Mouse (Mus musculus): ENCODE data around the gene Psmd7.
A peak's percentile ranks its signal among the peaks of the same experiment; 100 is the strongest.
"Not testable (repeated sequence)": the region's sequence is repeated elsewhere in the genome, so short reads cannot be mapped to it uniquely, and the experiment has no call there.

Gene Psmd7

DNA sequence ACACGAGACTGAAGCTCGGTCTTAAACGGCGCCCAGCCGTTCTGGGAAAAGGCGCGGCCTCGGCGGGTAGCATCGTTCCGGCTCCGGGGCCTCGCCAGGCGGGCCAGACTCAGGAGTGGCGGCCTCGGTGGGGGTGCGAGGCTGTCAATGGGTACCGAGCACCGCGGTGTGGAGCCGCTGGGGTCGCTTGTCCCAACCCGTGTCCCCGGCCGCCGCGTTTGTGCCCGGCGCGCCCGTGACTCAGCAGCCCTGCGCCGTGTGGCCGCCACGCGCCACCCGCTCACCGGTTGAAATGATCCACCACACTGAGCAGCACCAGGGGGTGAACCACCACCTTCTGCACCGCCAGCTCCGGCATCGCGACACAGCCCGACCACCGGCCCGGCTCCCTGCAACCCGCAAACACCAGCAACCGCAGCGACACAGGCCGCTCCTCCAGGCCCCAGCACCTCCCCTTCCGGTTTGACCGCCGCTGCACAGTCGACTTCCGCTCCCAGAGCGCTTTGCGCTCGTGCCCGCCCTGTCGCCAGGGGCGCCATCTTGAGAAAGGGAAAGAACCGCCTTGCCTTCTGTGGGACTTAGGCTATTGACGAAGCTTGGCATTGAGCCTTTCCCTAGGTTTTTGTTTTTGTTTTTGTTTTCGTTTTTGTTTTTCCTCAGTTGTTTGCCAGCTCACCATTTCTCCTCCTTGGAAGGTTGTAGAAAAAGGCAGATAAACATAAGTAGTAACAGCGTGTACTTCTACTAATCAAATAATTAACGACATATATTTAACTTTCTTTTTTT lies at the start of gene Psmd7:
Gene Psmd7, minus strand, starts transcription at position 470 of the 786 bp plus-strand sequence.
- DNase-seq: peak; percentile 93 to 94

DNA sequence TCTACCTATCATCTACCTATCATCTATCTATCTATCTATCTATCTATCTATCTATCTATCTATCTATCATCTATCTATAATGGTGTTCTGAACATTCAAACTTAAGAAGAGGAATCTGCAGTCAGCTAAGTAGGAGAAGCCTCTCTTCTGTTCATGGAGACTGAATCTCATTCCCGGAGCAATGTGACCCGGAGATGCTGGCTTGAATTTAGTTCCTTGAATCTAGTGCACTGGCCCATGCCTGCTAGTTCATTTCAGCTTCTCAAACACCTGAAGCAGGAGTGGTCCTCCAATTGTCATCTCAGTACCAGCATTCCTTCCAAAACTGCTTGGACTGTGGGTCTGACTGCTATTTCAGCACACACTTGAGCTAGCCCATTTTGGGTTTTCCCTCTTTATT lies 45.5 kb upstream of the Psmd7 start:
- DNase-seq: no peak

DNA sequence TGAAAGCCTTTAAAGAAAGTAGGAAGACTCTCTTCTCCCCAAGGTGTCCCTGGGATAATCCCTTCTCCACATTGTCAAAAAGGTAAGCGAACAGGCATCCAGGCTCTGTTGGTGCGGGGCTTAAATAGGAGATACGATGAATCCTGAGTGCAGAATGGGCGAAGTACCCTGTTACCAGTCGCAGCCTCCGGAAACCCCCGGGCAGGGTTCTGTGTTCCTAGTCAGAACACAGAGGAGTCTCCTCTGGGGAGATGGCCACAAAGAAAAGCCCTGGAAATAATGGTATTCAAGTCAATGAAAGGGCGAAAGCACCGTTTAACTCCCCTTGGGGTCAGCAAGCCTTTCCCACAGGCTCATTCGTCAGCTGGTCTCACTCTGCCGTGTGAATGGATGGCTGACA lies 41.4 kb upstream of the Psmd7 start:
- DNase-seq: no peak

DNA sequence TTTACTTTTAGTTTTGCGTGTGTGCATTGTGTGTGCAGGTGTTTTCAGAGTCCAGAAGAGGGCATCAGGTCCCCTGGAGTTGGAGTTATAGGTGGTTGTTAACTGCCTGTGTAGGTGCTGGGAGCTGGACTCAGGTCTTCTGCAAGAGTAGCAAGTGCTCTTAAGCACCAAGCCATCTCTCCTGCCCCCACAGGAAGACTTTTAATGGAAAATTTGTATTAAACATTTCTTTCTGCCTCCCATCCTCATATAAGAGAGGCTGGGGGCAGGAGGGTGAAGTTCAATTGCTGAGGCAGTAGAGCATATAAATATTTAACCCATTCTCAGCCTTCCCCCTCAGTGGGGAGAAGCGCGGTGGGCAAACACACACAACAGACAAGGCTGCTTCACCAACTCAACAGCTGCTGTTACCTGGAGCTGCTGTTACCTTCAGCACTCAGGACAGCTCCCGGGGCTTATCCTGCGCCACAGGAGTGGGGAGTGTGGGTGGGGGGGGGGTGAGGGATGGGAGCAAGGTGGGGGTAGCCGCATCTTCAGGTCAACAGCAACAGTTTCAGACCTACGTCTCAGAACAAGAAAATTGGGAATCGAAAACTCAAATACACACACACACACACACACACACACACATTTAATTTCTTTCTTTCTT lies 40.4 kb upstream of the Psmd7 start:
- DNase-seq: no peak

DNA sequence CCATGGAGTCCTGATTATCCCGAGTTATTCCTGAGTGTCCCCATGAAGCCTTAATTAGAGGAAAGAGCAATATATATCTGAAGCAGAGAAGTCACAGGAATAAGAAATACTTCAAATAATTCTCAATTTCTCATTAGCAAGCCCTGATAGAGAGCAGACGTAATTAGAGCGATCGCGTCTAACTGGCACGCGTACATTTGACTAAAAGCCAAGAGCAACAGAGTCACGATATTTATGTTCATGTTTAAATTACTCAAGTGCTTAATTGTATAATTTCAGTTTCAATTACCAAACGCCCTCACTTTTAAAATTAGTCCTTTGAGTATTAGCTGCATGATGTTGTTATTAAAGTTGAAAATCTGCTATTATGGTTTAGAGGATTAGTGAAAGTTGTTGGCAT lies 39.6 kb upstream of the Psmd7 start:
- DNase-seq: no peak

DNA sequence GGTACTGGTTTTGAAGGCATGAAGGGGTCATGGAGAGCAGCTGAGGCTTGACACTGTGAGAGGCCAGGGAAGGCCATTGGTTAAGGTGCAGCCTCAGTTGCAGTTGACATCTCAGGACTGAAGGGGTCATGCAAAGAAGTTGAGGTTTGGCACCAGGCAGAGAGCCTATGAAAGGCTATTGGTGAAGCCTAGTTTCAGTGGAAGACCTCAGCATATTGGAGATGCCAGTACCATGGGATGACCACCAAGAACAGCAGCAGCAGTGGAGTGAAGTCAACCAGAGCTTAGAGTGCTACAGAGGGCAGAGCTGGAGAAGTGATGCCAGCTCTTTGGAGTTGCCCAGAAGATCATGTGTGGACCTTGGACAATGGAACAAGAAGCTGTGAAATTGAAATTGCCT lies 36.0 kb upstream of the Psmd7 start:
- not testable (repeated sequence) for DNase-seq

DNA sequence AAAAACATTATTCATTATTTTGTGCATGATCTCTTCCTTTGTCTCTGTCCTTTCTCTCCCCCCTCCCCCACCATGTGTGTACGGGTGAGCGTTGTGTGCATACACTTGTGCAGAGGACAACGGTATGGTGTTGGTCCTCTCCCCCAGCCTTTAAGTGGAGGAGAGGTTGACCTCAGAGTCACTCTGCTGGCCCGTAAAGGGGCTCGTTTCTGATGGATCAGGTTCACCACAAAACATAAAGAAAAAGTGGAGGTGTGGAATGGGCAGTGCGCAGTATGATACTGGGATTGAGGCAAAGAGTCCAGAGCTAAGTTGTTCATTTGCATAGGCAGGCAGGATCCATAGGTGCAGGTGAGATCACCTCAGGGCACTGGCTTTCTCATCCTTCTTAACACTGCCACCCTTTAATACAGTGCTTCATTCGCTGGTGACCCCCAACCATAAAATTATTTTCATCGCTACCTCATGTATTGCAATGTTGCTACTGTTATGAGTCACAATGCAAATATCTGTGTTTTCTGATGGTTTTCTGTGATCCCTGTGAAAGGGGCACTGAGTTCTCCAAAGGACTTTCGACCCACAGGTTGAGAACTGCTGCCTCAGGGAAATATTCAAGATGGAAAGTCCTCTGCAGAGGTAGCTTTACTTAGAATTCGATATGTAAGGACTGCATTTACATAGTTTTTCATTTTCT lies 33.8 kb upstream of the Psmd7 start:
- DNase-seq: no peak

DNA sequence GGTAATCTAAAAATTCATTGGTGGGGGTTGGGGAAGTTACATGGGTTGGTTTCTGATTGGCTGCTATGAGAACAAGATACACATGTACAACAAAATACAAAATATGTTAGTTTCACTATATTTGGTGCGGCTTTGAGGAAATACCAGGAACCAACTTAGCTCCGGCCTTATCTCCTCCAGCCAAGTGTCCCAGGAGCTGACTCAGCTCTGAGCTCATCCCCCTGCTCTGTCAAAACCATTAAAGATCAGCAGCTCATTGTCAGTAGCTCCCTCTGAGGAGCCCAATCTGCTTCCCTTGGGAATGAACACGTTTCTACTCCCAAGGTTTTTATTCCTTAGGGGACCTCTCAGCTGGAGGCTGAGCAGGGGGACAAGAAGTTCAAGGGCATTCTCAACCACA lies 32.9 kb upstream of the Psmd7 start:
- no peak for DNase-seq

DNA sequence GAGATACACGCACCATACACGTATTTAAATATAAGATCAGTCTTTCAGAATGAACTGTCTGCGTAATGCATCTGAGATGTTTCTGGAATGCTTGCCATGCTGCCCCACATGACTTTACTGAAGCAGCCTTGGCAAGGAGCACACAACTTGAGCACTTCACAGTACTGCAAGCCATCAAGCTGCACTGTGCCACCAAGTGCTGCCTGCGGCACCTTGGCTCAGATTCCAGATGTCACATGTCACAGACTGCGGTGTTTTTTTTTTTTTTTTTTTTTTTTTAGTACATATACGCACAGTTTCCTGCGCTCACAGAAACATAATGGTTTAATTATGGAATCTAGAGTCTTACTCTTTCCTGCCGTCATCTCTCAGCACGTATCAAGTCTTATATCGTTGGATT lies 30.2 kb upstream of the Psmd7 start:
- DNase-seq: no peak

DNA sequence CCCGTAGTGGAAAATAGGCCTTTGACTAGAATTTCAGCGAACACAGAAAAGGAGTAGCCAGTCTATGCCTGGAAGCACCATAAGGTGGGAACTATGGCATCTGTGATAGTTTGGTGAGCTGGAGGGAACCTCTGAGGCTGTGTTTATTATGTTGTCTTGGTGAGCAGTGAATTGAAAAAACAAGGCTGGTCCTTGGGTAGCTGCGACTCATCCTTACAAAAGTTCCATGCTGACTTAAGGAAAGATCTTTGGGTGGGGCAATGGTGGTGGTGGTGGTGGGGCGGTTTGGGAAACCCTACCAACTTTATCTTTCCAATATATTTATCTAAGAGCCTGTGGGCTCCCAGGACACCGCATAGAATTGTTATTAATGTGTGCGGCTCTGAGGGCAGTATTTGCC lies 25.1 kb upstream of the Psmd7 start:
- DNase-seq: no peak

DNA sequence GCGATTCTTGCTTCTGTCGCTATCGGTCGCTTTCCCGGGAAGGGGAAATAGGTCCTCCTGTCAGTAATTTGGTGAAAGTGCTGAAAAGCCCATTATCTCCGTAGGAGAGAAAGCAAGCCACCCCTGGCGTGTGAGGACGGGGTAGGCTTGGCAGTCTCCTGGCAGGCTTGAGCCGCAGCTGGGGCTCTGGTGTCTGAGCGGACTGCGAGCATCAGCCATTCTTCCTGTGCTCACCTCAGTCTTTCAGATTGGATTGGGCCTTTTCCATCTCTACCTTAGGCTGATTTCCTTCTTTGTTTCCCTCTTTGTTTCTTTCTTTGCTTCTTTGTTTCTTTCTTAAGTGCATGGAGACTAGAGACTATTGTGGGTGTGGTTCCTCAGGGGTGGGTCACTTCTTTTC lies 22.6 kb upstream of the Psmd7 start:
- DNase-seq: no peak

DNA sequence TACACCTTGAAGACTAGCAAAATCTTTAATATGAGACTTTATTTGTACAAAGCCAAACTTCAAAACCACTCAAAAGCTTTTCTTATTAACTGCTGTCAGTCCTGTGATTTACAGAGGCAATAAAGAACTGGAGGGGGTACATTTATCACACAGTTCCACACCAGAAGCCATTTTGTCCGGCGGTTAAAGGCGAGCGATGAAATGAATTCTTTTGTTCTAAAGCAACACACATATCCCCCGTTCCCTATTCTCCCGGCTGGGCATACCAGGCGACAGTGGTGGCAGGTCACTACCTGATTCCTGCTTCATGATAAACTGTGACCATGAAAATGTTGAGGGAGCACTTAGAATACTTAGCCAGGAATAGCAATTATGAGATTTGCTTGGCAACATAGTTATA lies 20.5 kb upstream of the Psmd7 start:
- no peak for DNase-seq

DNA sequence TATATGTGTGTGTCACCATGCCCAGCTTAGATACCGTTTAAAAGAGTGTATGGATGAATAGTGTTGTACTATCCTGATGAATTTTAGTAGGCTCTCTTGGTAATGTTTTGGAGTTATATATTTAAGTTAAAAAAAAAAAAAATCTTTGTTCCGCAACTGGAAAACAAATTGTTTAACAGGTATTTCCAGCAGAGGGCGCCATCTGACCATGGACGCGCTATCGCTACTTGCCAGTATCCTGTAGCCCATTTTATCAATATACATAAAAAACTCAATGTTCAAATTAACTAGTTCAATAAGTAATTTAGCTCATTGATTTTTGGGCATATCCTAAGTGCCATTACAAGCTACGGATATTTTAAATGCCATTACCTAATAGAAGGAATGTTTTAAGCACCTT lies 14.8 kb upstream of the Psmd7 start:
- DNase-seq: peak; percentile 28 to 54

DNA sequence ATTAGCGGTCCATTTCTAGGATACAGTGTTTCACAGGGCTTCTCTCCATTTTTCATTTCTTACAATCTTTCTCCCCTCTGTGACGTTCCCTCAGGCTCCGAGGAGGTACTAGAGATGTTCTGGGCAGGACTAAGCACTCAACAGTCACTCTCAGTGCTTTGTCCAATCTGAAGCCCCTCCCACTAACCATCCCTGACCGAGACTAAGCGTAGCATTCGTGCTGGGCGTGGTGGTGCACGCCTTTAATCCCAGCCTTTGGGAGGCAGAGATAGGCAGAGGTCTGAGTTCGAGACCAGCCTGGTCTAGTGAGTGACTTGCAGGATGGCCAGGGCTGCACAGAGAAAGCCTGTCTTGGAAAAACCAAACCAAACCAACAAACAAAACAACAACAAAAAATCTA lies 11.4 kb upstream of the Psmd7 start:
- DNase-seq: no peak

DNA sequence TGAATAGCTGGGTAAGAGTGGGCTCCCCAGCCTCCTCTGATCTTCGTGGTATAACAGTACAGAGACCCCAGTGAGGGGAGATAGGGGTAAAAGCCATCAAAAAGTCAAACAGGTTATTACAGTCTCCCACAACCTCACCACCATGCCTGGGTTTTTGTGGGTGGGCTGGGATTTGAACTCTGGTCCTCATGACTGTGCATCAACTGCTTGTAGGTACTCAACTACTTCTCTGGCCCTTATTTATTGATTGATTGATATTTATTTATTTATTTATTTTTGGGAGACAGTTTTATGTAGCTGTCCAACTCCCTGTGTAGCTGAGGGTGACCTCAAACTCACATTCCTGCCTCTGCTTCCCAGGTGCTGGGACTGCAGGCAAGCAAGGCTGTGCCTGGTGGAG lies 9.5 kb upstream of the Psmd7 start:
- DNase-seq: no peak

DNA sequence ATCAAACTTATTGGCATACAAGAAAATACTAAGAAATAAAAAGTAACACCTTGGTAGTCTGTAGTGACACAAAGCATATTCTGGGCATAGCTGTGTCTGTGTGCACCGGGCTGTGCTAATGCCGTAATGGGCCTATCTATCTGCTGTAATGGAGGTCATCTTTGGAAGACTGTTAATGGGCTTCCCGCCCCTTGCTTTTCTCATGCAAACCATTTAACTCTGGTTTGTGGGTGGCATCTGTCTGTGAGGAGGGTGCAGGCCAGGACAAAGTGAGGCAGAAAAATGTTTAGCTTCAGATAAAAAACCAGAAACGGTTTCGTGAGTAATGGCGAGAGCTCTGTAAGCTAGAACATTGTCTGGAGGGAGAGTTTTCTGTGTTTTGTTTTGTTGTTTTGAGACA lies 6.6 kb upstream of the Psmd7 start:
- DNase-seq: no peak

DNA sequence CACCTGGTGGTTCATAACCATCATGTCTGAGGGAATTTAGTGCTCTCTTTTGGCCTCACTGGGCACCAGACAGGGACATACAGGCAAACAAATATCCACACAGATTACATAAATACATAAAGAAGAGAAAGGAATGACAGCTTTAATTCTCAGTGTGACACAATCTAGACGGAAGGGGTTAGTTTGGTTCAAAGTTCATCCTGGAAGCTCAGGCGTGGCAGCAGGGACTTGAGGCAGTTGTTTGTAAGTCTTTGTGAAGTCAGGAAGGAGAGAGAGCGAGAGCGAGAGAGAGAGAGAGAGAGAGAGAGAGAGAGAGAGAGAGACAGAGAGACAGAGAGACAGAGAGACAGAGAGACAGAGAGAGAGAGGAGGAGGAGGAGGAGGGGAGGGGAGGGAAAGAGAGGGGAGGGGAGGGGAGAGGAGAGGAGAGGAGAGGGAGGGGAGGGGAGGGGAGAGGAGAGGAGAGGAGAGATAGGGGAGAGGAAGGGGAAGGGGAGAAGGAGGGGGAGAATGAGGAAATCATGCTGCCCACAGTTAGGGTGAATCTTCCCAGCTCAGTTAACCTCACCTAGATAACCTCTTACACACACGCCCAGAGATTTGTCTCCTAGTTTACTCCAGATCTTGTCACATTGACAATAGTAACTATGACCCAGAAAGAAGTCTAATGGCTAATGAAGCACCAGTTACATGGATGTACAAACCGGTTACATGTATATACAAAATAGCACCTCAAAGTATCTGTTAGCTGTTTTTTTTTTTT lies 5.9 kb upstream of the Psmd7 start:
- no peak for DNase-seq

DNA sequence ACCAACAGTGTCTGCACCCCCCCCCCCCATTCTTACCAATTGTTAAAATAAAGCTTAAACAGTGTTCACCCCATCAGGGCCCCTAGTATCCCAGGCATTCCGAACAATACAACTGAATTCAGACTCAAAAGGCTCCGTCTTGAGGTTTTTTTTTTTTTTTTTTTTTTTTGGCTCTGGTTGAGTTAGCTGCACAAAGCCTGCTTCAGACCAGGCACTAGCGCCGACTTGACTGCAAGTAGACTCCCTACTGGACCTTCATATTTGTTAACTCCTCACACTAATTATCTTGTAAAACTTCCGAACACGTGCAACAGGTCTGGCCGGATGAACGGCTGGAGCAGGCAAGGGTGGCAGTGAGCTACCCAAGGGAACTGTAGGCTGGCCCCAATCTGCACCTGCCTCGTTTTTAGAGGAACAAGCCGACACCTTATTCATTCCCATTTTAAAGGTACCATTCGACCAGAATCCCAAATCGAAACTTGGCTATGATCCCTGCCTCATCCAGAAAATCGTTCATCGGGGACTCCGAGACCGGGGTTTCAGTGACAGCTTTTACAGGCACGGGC lies 752 bp downstream of the Psmd7 start:
- peak in 1 of 2 experiments; percentile 17 for DNase-seq

DNA sequence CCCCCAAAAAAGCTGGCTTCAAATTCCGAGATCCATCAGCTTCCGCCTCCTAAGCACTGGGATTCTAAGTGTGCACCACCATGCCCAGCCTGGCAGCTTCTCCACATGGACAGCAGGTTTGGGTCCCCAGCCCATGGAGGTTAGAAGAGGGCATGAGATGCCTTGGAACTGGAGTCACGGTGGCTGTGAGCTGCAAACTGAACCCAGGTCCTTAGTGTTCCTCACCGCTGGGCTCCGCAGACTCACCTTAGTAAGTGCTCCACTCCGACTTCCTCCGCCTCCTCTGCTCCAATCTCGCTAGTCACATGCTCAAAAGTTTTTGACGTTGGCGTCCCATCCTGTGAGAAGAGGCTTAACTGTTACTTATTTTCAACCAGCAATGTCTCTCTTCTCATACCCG lies 6.1 kb downstream of the Psmd7 start:
- no peak for DNase-seq

DNA sequence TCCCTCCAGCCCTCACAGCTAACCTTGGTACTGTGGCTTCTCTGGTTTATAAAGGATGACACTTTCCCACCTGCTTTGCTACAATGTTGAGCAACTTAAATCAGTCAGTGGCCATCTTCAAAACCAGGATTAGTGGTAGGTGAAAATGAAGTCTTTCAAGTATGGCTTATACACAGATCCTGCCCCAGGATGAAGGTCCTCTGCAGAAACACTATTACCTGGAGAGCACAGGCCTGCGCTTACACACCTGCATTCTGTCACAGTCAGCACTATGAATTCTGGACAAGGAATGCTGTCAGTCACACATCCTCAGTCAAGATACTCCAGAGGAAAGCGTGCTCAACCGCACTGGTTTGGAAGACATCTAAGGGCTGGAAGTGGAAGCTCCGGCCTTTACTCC lies 6.7 kb downstream of the Psmd7 start:
- no peak for DNase-seq

DNA sequence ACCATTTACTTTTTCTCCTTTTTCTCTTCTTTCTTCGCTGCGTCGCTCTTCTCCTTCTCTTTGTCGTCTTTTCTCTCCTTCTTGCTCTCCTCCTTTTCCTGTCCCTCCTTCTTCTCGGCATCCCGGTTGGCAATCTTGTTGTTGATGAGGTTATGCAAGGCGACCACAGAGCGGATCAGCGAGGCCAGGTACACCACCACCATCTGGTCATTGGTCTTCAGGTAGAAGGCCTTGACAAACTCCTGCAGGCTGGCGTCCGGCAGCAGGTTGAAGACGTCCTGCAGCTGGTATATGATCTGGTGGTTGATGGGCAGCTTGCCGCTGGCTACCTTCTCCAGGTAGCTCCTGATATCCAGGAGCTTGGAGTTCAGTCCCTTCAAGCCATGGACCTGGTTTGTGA lies 7.4 kb downstream of the Psmd7 start:
- DNase-seq: no peak

DNA sequence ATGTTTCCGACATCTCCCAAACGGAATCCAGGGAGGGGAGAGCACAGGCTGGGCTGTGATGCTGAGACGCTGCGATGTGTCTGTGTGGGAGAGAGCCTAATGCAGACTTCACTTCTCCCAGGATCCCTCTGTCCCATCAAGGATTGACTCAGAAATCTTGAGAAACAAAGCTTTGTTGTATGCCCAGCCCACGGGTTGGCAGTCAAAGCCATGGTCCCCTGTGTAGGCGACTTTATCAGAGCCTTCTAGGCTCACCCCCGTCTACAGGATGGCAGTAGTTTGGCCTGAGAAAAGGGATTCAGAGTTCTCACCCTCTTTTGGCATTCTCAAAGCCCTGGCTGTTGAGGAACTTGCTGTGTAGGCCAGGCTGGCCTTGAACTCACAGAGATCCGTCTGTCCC lies 9.7 kb downstream of the Psmd7 start:
- no peak for DNase-seq

DNA sequence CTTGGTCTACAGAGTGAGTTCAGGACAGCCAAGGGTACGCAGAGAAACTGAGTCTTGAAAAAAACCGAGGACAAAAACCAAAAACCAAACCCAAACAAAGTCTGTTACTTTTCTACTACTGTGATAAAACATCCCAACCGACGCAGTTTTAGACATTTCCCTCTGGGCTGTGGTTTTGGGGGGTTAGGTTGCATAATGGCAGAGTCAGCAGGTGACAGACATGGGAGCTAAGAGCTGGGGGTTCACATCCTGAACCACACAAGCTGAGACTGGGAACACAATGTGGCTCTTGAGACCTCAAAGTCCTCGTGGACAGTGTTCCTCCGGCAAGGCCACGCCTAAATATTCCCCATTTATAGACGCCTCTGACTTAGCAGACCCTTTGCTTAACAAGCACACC lies 10.1 kb downstream of the Psmd7 start:
- no peak for DNase-seq

Data from kidney, adult 8-10 months (tissue).